Mouse (Mus musculus): Measurements from ENCODE around the gene Pemt.

Gene Pemt

GRCm38 (mm10) chr11:60048841-60049240 is 2.6 kb upstream of the Pemt start:
- no peak for DNase-seq

GRCm38 (mm10) chr11:60045676-60046057 is 622 bp downstream of the Pemt start:
- no peak for DNase-seq

- DNase-seq: no peak
Observed at GRCm38 (mm10) chr11:60044777-60045176, 1.5 kb downstream of the Pemt start.

GRCm38 (mm10) chr11:60042277-60042676 is 4.0 kb downstream of the Pemt start:
- no peak for DNase-seq

- DNase-seq: no peak
Observed at GRCm38 (mm10) chr11:60036537-60037220, 9.6 kb downstream of the Pemt start.

GRCm38 (mm10) chr11:60034911-60035400 is 11.3 kb downstream of the Pemt start:
- no peak for DNase-seq

- no peak for DNase-seq
Observed at GRCm38 (mm10) chr11:60034293-60034692, 12.0 kb downstream of the Pemt start.

- no peak for DNase-seq
Observed at GRCm38 (mm10) chr11:60032586-60033430, 13.5 kb downstream of the Pemt start.

- DNase-seq: no peak
Observed at GRCm38 (mm10) chr11:60030747-60031331, 15.4 kb downstream of the Pemt start.

GRCm38 (mm10) chr11:60029976-60030375 is 16.3 kb downstream of the Pemt start:
- no peak for DNase-seq

GRCm38 (mm10) chr11:60027913-60028875 is 18.1 kb downstream of the Pemt start:
- DNase-seq: peak; percentile 71

- peak; percentile 83 for DNase-seq
Observed at GRCm38 (mm10) chr11:60027272-60027671, 19.0 kb downstream of the Pemt start.

- no peak for DNase-seq
Observed at GRCm38 (mm10) chr11:60026166-60026565, 20.1 kb downstream of the Pemt start.

- DNase-seq: no peak
Observed at GRCm38 (mm10) chr11:60021201-60021600, 25.1 kb downstream of the Pemt start.

- DNase-seq: no peak
Observed at GRCm38 (mm10) chr11:60016726-60017125, 29.6 kb downstream of the Pemt start.

- DNase-seq: no peak
Observed at GRCm38 (mm10) chr11:60011516-60011915, 34.8 kb downstream of the Pemt start.

GRCm38 (mm10) chr11:60009451-60009850 is 36.8 kb downstream of the Pemt start:
- DNase-seq: no peak

- no peak for DNase-seq
Observed at GRCm38 (mm10) chr11:60005866-60006265, 40.4 kb downstream of the Pemt start.

- DNase-seq: no peak
Observed at GRCm38 (mm10) chr11:60004716-60005115, 41.6 kb downstream of the Pemt start.

GRCm38 (mm10) chr11:60003811-60004210 is 42.5 kb downstream of the Pemt start:
- DNase-seq: no peak

- DNase-seq: no peak
Observed at GRCm38 (mm10) chr11:60001231-60001980, 44.9 kb downstream of the Pemt start.

- no peak for DNase-seq
Observed at GRCm38 (mm10) chr11:59994318-59994717, 52.0 kb downstream of the Pemt start.

Measured in cerebellum, adult 8-10 months (tissue).